Mouse (Mus musculus) kidney, adult 8-10 months (tissue): Measurements from ENCODE around the gene Zfp609.

Source experiments
- DNase-seq, 2 experiments: peaks; one replicate each; pipeline ENCODE4 v3.0.0; 2022

Zfp609 gene

DNA sequence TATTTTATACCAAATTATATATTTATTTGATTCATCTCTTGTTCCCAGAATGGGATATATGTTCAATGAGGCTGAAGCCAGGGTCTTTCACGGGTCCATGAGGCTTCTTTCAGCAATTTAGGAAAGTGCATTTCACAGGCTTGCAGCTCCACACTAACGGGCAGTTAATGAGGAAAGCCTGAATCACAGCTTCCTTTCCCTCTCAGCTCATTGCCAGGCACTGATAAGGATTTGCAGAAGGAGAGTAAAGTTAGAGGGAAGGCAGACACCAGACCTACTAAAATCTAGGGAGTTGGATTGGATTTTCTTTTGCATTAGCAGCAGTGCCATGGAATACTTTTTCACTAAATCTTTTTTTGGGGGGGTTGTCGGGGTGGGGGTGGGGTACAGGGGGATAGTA, 69.5 kb downstream of the Zfp609 start:
- no peak for DNase-seq

- no peak for DNase-seq
Measured at GRCm38 (mm10) chr9:65755673-65756375, 71.5 kb downstream of the Zfp609 start.

- no peak for DNase-seq
Measured at GRCm38 (mm10) chr9:65755164-65755563, 72.2 kb downstream of the Zfp609 start.

DNA sequence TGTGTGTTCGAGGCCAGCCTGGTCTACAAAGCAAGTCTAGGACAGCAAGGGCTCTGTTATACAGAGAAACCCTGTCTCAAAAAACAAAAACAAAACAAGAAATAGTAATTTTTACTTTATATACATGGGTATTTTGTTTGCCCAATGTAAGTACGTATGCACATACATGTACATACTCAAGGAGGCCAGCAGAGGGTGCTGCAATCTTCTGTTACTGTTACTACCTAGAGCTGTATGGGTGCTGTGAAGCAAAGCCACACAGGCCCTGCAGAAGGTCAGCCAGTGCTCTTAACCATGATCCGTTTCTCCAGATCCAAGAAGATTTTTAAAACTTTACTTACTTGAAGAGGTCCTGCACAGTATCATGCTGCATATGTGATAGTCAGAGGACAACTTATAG, 74.7 kb downstream of the Zfp609 start:
- DNase-seq, result no peak

GRCm38 (mm10) chr9:65751906-65752305, 75.5 kb downstream of the Zfp609 start:
- DNase-seq, result no peak

DNA sequence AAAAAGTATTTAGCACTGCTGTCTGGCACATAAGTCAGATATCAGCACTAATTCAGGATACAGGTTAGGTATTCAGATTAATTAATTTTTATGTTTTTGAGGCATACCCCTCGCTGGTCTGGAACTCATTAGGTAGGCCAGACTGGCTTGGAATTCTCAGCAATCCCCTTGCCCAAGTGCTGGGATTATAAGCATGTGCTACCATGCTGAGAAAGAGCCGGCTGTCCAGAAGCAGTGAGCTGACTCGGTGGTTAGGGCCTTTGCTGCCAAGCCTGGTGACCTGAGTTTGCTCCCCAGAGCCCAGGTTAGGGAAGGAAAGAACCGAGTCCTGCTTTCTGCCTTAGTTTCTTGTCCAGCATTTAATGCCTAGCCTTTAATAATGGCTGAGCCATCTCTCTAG, 79.3 kb downstream of the Zfp609 start:
- no peak for DNase-seq

DNA sequence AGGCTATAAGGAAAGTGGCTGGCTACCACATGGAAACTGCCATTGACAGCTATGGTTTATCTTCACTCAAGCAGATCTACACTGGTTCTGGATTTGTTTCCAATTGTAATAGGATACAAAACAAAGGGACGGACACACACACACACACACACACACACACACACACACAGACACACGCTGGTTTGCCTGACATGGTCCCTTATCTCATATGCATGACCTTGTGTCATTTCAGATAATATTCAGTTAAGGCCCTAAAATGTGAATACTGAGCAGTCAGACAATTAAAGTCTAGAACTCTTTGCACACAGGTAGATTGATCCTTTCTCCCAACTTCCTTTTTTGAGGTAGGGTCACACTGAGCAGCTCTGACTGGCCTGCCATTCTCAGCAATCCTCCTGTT, 80.9 kb downstream of the Zfp609 start:
- DNase-seq, result no peak

- DNase-seq, result no peak
Measured at GRCm38 (mm10) chr9:65745456-65745855, 81.9 kb downstream of the Zfp609 start.

GRCm38 (mm10) chr9:65744171-65745082, 82.9 kb downstream of the Zfp609 start:
- DNase-seq, result peak in 1 of 2 experiments; percentile 32

- no peak for DNase-seq
Measured at GRCm38 (mm10) chr9:65743809-65744170, 83.6 kb downstream of the Zfp609 start.

DNA sequence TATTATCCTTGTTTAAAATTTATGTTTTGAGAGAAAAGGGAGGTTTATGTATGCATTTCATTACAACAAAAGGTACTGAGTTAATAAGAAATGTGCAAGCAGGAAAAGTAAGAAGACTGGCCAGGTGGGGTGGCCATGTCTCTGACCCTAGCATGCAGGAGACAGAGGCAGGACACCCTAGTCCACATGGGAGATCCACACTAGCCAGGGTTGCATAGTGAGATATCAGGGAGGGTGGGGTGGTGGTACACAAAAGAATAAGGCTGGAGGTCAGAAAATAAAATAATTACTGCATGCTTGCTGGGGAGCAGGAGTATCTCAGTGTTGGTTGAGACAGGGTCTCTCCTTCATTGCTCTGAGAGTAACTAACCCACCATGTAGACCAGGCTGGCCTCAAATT, 84.0 kb downstream of the Zfp609 start:
- no peak for DNase-seq

- DNase-seq, result no peak
Measured at GRCm38 (mm10) chr9:65742777-65743176, 84.6 kb downstream of the Zfp609 start.

DNA sequence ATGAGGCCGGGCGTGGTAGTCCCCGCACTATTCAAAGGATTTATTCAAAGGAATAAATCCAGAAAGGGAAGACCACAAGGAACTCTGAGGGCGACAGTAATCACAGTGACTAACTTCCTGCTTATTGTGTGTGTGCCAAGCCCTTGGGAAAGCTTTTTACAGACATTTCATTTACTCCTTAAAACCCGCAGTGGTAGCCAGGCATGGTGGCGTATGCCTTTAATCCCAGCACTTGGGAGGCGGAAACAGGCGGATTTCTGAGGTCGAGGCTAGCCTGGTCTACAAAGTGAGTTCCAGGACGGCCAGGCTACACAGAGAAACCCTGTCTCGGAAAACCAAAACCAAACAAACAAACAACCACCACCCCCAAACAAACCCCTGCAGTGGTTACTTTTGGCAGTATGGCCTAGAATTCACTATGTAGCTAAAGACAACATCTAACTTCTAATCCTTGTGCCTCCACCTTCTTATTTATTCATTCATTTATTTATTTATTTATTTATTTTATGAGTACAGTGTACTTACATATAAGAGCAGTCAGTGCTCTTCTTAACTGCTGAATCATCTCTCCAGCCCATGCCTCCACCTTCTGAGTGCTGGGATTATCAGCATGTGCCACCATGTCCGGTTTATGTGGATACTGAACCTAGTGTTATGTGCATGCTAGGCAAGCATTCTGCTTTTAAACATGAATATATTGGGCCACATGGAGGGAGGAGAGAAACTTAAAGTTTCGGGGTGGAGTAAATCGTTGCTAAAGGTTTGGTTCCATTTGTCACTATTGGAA, 86.1 kb downstream of the Zfp609 start:
- DNase-seq, result no peak

DNA sequence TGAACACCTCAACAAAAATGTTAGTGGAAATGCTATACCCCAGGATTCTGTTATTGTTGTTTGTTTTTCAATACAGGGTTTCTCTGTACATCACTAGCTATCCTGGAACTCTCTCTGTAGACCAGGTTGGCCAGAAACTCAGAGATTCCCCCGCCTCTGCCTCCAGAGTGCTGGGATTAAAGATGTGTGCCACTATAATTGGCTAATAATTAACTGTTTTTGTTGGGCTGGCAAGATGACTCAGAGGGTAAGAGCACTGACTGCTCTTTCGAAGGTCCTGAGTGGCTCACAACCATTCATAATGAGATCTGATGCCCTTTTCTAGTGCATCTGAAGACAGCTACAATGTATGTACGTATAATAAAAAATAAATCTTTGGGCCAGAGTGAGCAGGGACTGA, 92.4 kb downstream of the Zfp609 start:
- DNase-seq, result no peak

DNA sequence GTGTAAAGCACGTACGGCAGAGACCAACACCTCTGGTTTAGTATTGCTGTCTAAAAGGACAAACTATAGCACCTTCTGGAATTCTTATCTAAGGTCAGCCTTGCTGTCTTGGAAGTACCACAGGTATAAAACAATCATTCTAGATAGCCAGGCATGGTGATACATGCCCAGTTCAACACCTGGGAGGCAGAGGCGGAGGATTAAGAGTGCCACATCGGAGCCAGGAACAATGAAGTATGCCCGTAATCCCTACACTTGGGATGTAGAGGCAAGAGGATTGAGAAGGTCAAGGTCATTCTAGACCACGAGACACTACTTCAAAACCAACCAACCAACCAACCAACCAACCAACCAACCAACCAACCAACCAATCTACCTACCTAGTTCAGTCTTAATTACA, 98.8 kb downstream of the Zfp609 start:
- DNase-seq, result no peak

DNA sequence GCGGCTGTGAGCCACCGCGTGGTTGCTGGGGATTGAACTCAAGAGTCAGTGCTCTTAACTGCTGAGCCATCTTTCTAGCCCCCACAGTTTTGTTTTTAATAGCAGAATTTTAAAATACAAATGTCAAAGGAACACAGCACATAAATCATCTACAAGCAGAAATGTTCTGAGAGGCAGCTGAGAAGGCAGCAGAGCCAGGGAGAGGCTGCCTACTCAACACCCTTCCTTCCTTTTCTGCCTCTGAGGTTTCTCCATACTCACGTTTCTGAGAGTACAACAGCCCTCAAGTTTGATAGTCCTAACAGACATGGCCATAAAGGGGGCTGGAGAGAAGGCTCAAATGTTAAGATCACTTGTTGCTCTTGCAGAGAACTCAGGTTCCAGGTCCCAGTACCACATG, 99.9 kb downstream of the Zfp609 start:
- DNase-seq, result no peak

GRCm38 (mm10) chr9:65726431-65726830, 100.9 kb downstream of the Zfp609 start:
- no peak for DNase-seq

DNA sequence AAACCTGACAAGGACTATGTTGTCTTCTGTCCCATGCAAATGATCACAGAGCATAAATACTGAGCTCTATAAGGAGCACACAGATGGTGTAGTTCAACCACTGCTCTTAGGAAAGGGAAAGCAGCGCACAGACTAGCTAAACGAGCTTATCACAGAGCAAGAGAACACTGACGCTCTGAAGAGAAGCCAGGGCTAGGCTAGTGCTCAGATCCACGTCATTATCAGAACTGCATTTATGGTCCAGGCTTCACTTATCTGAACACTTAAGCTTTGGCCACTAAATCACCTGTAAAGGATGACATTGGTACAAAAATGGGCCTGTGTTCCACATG, 102.1 kb downstream of the Zfp609 start:
- DNase-seq, result no peak

DNA sequence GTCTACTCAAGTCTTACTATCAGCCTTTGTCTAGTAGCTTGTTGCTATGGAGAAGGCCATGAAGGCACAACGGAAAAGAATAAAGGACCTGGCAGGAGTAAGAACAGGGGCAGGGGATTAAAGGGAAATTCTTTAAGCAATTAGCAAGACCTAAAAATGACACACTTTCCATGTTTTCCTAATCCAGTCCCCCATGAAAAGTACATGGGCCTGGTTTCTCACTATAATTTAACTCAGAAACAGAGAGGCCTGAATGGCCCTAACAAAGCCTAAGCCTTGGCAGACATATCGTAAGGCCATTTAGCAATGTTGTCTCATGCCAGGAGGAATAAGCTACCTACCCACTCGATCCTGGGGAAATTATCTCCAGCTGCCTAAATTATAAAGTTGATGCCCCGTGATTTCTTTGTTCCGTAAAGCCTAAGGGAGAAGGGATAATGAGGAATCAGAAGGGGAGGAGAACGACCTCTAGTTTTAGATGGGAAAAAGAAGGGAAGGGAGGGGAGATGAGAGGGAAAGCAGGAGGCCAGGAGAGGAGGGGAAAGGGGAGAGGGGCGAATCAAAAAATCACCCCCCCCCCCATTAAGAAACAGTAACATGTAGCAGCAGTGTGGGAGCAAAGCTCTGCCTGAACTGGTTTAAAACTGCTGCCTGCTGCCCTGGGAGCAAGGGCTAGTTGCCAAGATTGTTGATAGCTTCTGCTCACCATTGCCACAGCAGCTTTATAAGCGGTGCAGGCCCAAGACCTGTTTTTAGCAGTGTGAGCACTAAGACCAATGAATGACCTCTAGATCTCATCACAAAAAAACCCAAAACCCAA, 102.7 kb downstream of the Zfp609 start:
- DNase-seq, result peak; percentile 41 to 57

GRCm38 (mm10) chr9:65721161-65721566, 106.2 kb downstream of the Zfp609 start:
- peak; percentile 44 to 47 for DNase-seq

DNA sequence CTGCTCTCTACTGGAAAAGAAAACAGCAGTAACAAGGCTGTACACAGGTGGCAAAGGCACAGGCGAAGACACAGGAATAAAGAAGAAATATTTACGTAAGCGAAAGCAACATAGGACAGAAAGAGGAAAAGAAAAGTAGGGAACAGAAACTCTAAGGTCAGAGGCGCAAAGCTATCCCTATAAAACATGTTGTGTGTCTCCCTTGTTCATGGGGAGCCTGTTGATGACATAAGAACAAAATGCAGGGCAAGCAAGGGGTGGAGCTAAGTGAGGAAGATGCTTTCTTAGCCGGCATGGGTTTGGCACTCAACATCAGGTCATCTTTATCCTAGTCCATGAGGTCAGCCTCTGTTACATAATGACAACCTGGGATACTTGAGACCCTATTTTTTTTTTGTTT, 109.2 kb downstream of the Zfp609 start:
- no peak for DNase-seq

DNA sequence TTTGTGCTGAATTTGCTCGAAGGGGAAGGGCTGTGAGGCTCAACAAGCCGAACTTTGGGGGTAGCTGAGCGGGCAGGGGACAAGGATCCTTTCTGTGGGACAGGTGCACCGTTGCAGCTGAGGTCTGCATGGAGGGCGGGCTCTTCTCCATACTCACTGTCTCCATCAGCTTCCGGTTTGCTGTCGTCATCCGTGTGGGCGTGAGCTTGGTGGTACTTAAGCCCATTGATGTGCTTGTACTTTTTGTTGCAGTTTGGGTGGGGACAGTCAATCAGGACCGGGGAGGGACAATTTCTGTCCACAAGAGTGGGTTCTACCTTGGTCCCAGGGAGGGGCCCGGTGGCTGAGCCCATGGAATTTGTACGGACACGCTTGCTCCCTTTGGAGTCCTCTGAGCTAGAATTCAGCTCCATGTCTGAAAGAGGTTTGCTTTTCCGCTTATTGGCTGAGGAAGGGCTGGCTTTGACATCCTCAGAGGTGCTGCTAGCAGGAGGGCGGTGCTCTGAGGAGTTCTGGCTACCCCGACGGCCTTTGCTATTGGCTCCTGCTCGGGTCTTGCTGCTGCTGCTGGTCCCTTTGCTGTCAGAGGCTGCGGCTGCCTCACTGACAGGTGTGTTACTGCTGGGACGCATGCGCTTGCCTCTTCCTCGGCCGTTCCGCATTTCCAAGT, 123.3 kb downstream of the Zfp609 start:
- DNase-seq, result no peak
